Mouse (Mus musculus) stomach, postnatal 0 days (tissue): Measurements from ENCODE around the gene Olfr980. TPM values are rescaled to one million over a fixed set of nuclear protein-coding genes. Genes with fewer than 3 reads are reported as not detected.

Experiments
- polyA plus RNA-seq: library from polyadenylated mRNA; unstranded; fragments of >200 nt; fragmentation: Nextera tagmentation; extraction: Ambion mirVana; gene quantifications from 2 replicates; pipeline ENCODE4 v1.2.1, GENCODE M21; 2015

Gene Olfr980
- polyA plus RNA-seq, 1 experiment from 2014 or later, result not detected

Other genes starting within 250 kb of the Olfr980 start
- not detected in 2 replicates for gene Olfr968, start 226.3 kb downstream of the Olfr980 start, polyA plus RNA-seq
- gene Olfr969, start 218.6 kb downstream of the Olfr980 start, polyA plus RNA-seq, result not detected in 2 replicates
- gene Olfr970, start 200.7 kb downstream of the Olfr980 start, polyA plus RNA-seq, result not detected in 2 replicates
- gene Olfr971, start 172.7 kb downstream of the Olfr980 start, polyA plus RNA-seq, result not detected in 2 replicates
- gene Olfr972, start 143.2 kb downstream of the Olfr980 start, polyA plus RNA-seq, result not detected in 2 replicates
- not detected in 2 replicates for gene Olfr229, start 102.2 kb downstream of the Olfr980 start, polyA plus RNA-seq
- not detected in 2 replicates for gene Olfr974, start 72.1 kb downstream of the Olfr980 start, polyA plus RNA-seq
- not detected in 2 replicates for gene Olfr975, start 57.5 kb downstream of the Olfr980 start, polyA plus RNA-seq
- gene Olfr976, start 48.4 kb downstream of the Olfr980 start, polyA plus RNA-seq, result not detected in 2 replicates
- gene Olfr978, start 17.5 kb downstream of the Olfr980 start, polyA plus RNA-seq, result not detected in 2 replicates
- not detected in 2 replicates for gene Olfr979, start 6.1 kb downstream of the Olfr980 start, polyA plus RNA-seq
- 0.02 TPM in 1 of 2 replicates, not detected in the other for gene Olfr981, start 11.9 kb upstream of the Olfr980 start, polyA plus RNA-seq
- not detected in 2 replicates for gene Olfr982, start 64.2 kb upstream of the Olfr980 start, polyA plus RNA-seq
- not detected in 2 replicates for gene Olfr983, start 84.0 kb upstream of the Olfr980 start, polyA plus RNA-seq
- not detected in 2 replicates for gene Olfr984, start 104.6 kb upstream of the Olfr980 start, polyA plus RNA-seq
- not detected in 2 replicates for gene Olfr985, start 120.6 kb upstream of the Olfr980 start, polyA plus RNA-seq
- gene Tmem225, start 138.5 kb upstream of the Olfr980 start, polyA plus RNA-seq, result not detected in 2 replicates
- not detected in 2 replicates for gene Olfr986, start 171.3 kb upstream of the Olfr980 start, polyA plus RNA-seq
- gene Zfp202, start 182.7 kb upstream of the Olfr980 start, polyA plus RNA-seq, result 1.6 and 2.1 TPM in 2 replicates